Mouse (Mus musculus): ENCODE data around the gene Stk4.
"Not testable (repeated sequence)": the region's sequence is repeated elsewhere in the genome, so short reads cannot be mapped to it uniquely, and the experiment has no call there.

Gene Stk4

GRCm38 (mm10) chr2:164070142-164070764, at the start of gene Stk4:
TSS of gene Stk4 (plus strand) at chr2:164070322.
- peak in 1 of 2 experiments; percentile 14 for DNase-seq (ENCODE audit: low spot score in 2 of 2)

GRCm38 (mm10) chr2:164022104-164022503, 48.0 kb upstream of the Stk4 start:
- no peak for DNase-seq (ENCODE audit: low spot score in 2 of 2)

GRCm38 (mm10) chr2:164025150-164025549, 45.0 kb upstream of the Stk4 start, which contains the start of gene Pabpc1l:
TSS of gene Pabpc1l (plus strand) at chr2:164025450.
- no peak for DNase-seq (ENCODE audit: low spot score in 2 of 2)

GRCm38 (mm10) chr2:164031147-164031546, 39.0 kb upstream of the Stk4 start:
- DNase-seq (ENCODE audit: low spot score in 2 of 2): no peak

- no peak for DNase-seq (ENCODE audit: low spot score in 2 of 2)
Measured at GRCm38 (mm10) chr2:164032973-164033372, 37.1 kb upstream of the Stk4 start.

- no peak for DNase-seq (ENCODE audit: low spot score in 2 of 2)
Measured at GRCm38 (mm10) chr2:164036520-164037019, 33.6 kb upstream of the Stk4 start.

- DNase-seq (ENCODE audit: low spot score in 2 of 2): no peak
Measured at GRCm38 (mm10) chr2:164038407-164039028, 31.6 kb upstream of the Stk4 start.

- no peak for DNase-seq (ENCODE audit: low spot score in 2 of 2)
Measured at GRCm38 (mm10) chr2:164040949-164041348, 29.2 kb upstream of the Stk4 start.

GRCm38 (mm10) chr2:164041523-164041922, 28.6 kb upstream of the Stk4 start:
- DNase-seq (ENCODE audit: low spot score in 2 of 2): no peak

- DNase-seq (ENCODE audit: low spot score in 2 of 2): no peak
Measured at GRCm38 (mm10) chr2:164047197-164047690, 22.9 kb upstream of the Stk4 start.

GRCm38 (mm10) chr2:164053767-164054166, 16.4 kb upstream of the Stk4 start:
- DNase-seq (ENCODE audit: low spot score in 2 of 2): no peak

GRCm38 (mm10) chr2:164054671-164055070, 15.5 kb upstream of the Stk4 start:
- no peak for DNase-seq (ENCODE audit: low spot score in 2 of 2)

GRCm38 (mm10) chr2:164059634-164060235, 10.4 kb upstream of the Stk4 start:
- no peak for DNase-seq (ENCODE audit: low spot score in 2 of 2)

GRCm38 (mm10) chr2:164070765-164071436, 779 bp downstream of the Stk4 start, which contains the start of gene Tomm34:
TSS of gene Tomm34 (minus strand) at chr2:164071169.
- peak; percentile 91 to 92 for DNase-seq (ENCODE audit: low spot score in 2 of 2)

- not testable (repeated sequence) for DNase-seq (ENCODE audit: low spot score in 2 of 2)
Measured at GRCm38 (mm10) chr2:164071437-164071820, 1.3 kb downstream of the Stk4 start.

GRCm38 (mm10) chr2:164072109-164072508, 2.0 kb downstream of the Stk4 start:
- no peak for DNase-seq (ENCODE audit: low spot score in 2 of 2)

- no peak for DNase-seq (ENCODE audit: low spot score in 2 of 2)
Measured at GRCm38 (mm10) chr2:164073120-164073519, 3.0 kb downstream of the Stk4 start.

GRCm38 (mm10) chr2:164073918-164074578, 3.9 kb downstream of the Stk4 start:
- DNase-seq (ENCODE audit: low spot score in 2 of 2): peak; percentile 97 to 98

GRCm38 (mm10) chr2:164075088-164075487, 5.0 kb downstream of the Stk4 start:
- peak; percentile 12 to 37 for DNase-seq (ENCODE audit: low spot score in 2 of 2)

GRCm38 (mm10) chr2:164076874-164077425, 6.8 kb downstream of the Stk4 start:
- DNase-seq (ENCODE audit: low spot score in 2 of 2): no peak

GRCm38 (mm10) chr2:164077875-164078274, 7.8 kb downstream of the Stk4 start:
- no peak for DNase-seq (ENCODE audit: low spot score in 2 of 2)

All from spleen, postnatal 14 days (tissue).